Mouse (Mus musculus) heart, adult 2 months (tissue): Measurements from ENCODE around the gene Opalin.

Experiments used
- CTCF ChIP-seq: fragments of 200-600 bp; IDR thresholded peaks from 2 replicates; pipeline ENCODE4 v1.8.1; 2022; ENCODE audit warnings: antibody characterized with exemption, mild to moderate bottlenecking, moderate library complexity
- POLR2A ChIP-seq: fragments of 200-500 bp; IDR thresholded peaks from 2 replicates; pipeline ENCODE4 v1.6.1; 2011; ENCODE audit warnings: mild to moderate bottlenecking, low read depth, low read length, control low read depth; ENCODE audit not compliant: insufficient read depth

GRCm38 (mm10) chr19:41020537-41020936 is 56.4 kb downstream of the Opalin start:
- TF ChIP-seq CTCF, result no peak
- TF ChIP-seq POLR2A, result no peak
